Comparison of ENCODE assay signal across 13 mouse cellular contexts in genomic region chr2:121565911-121566310, GRCm38 (mm10).
"Had no signal": no experiment of that assay in that cellular context is flagged by ENCODE, and none has a peak within 500 bp of the region (broad histone marks: within the 10 kb centered on the region; RNA-seq: fewer than 3 reads in every experiment).

No protein-coding gene starts in this region.

- H3K4me3 ChIP-seq: kidney, embryonic 15.5 days; limb, embryonic 10.5 days; liver, embryonic 15.5 days; midbrain, embryonic 10.5 days had no signal

- H3K4me1 ChIP-seq: kidney, embryonic 15.5 days; liver, embryonic 15.5 days; midbrain, embryonic 10.5 days had no signal

- DNase-seq: kidney, adult 2 months; kidney, postnatal 14 days; lung, embryonic 14.5 days; lung, postnatal 10 days; midbrain, embryonic 14.5 days; right cerebral cortex, postnatal 25 days; thymus, postnatal 4 days had no signal

- H3K27me3 ChIP-seq: kidney, embryonic 15.5 days; liver, embryonic 15.5 days had no signal

- H3K4me2 ChIP-seq: kidney, embryonic 15.5 days; liver, embryonic 11.5 days; liver, embryonic 15.5 days; lung, embryonic 14.5 days had no signal

- H3K9me3 ChIP-seq: kidney, embryonic 15.5 days; limb, embryonic 10.5 days; liver, embryonic 15.5 days; midbrain, embryonic 10.5 days had no signal

- H3K36me3 ChIP-seq: kidney, embryonic 15.5 days; limb, embryonic 10.5 days; liver, embryonic 15.5 days had no signal

- H3K9ac ChIP-seq: kidney, embryonic 15.5 days; liver, embryonic 15.5 days; lung, embryonic 14.5 days had no signal

- H3K27ac ChIP-seq: kidney, embryonic 15.5 days; limb, embryonic 10.5 days; liver, embryonic 15.5 days; midbrain, embryonic 10.5 days; stomach, postnatal 0 days had no signal
